Mouse (Mus musculus) adrenal gland, adult 8-10 months (tissue): ENCODE measurements at regions not wholly inside any gene's neighbourhood (a gene's known extent, or its start where the extent isn't known, plus 50 kb on each side); places are given as distances from the start of the nearest gene placed in this dataset.

ENCODE experiments used
- DNase-seq: peaks from one replicate; pipeline ENCODE4 v3.0.0; 2022

DNA sequence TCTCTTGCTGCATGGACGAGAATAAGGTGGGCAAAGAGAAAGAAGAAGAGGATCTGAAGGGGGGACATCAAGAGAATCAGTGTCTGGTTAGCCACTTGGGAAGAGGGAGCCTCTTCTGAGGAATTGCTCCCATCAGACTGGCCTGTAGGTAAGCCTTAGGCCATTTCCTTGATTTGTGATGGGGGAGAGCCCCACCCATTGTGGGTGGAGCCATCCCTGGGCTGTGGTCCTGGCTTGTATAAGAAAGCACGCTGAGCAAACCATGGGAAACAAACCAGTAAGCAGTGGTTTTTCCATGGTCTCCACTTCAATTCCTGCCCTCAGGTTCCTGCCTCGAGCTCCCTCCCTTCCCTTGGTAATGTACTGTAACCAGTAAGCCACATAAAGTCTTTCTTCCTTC lies 57.7 kb upstream of the Sez6l start:
- DNase-seq = no peak

- DNase-seq = peak; percentile 19
Observed at GRCm38 (mm10) chr5:112631766-112632165, 54.8 kb upstream of the Sez6l start.

DNA sequence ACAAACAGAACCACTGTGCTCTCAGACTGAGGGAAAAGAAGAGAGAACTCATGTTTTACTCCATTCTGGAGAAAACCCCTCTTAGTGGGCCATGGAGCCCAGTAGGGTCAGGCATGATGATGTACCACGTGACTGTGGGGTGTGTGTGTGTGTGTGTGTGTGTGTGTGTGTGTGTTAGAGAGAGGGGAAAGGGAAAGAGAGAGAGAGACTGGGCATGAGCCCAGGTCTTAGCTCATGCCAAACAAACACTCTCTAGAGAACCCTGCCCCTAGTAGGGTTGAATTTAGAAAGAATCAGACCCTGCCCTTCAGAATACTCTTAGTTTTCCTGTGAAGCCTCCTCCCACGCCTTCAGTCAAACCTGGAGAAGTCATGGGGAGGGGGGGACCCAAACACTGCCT lies 52.7 kb upstream of the Sez6l start:
- no peak for DNase-seq

GRCm38 (mm10) chr5:112628073-112628790 lies 51.2 kb upstream of the Sez6l start:
- no peak for DNase-seq

- DNase-seq = no peak
Observed at GRCm38 (mm10) chr5:112627305-112627704, 50.3 kb upstream of the Sez6l start.
